Mouse (Mus musculus) lung, postnatal 10 days (tissue): ENCODE results near the gene Ap1b1.
A peak's percentile ranks its signal among the peaks of the same experiment; 100 is the strongest.

ENCODE experiments used
- DNase-seq: peaks from one replicate; pipeline ENCODE4 v3.0.0; 2021

Gene Ap1b1

DNA sequence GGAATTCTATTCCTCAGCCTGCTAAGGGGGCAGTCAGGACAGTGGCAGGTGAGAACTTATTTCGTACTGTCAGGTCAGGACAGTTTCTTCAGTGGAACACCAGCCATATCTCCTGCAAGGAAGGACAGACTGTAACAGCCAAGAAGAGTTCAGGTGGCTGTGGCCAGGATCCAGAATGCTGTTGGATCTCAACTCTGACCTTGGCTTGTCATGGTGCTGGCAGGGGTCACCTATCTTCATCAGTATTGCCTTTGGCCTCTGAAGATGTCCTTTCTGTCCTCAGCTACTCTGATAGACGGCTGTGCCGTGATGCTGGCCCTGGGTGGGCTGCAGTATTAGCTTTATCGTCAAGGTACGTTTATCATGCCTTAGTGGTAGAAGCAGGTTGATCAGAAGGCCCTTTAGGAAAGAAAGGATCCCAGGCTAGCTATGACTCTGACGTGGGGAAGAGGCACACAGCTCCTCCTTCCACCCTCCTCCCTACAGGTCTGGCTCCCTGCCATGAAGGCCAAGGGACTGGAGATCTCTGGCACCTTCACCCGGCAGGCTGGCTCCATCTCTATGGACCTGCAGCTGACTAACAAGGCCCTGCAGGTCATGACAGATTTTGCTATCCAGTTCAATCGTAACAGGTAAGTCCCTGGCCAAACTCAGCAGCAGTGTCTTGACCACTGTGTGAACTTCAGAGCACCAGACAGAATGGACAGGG is 50.7 kb downstream of the Ap1b1 start:
- DNase-seq, result no peak

DNA sequence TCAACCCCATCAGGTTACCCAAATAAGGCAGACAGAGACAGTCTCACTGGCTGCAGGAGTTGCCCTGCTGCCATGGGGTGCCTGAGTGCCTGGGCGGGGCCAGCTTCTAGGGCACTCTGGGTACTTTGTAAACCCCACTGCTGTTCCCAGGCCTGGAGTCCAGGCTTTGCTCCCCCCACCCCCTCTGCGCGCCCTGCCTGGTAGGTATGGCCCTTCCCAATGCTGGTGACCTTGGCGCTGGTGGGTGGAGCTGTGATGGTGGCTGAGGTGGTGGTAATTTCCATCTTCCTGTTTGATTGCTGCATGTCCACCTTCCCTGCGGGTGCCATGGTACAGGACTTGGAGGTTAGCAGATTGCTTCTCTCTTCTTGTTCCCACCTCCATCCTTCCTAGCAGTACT is 54.0 kb downstream of the Ap1b1 start:
- DNase-seq, result no peak

DNA sequence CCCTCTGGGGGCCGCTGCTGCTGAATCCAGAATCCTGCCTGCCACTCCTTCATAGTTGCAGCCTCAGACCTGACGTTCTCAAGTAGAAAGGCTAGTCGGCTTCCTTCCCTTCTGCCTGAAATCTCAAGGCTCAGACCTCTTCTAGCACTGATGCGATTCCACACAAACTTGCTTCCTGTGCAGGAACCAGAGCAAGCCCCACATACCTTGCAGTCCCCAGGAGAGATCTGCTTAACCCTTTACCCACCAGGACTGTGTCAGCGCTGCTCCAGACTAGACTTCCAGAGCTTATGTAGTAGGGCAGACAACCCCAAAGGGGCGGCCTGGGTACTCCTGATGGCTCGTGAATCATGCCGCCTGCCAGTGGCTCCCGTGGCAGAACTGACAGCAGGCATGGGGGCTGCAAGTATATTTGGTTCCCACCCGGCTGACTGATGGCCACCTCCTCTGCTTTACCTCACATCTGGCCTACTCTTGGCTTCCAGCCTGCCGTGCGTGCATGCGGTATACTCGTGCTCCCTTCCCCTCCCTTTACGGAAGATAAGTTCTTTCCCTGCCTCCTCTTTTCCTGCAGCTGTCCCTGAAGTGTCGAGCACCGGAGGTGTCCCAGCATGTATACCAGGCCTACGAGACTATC is 54.6 kb downstream of the Ap1b1 start:
- DNase-seq, result no peak

DNA sequence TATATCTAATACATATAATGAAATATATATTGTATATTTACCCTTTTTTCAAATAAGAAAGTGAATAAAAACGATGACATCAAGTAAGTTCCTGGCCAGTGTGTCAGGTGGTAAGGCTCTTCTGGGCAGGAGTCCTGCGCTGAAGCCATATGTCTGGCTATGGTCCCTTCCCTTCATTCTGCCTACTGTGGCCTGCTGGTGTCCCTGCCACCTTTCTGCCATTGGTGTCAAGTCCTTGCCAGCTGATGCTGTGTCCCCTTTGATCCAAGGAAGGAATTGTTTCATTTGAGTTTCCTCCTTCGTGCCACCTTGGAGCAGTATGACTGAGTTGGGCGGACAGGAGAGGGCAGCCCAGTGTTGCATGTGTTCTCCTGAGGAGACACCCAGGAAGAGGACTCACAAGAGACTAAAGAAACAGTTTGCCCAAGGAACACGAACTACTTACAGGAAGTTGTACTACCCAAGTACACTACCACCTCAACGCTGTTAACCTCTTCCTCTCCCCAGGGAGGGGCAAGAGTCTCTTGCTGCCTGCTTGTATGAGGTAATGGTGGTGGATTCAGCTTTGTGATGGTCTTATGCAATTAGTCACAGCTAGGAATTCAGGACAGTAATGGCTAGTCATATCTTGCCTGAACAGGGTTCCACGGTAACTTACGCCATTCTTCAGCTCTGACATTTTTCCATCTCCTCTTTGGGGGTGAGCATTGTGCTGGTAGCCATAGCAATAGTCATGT is 56.2 kb downstream of the Ap1b1 start:
- DNase-seq, result no peak

DNA sequence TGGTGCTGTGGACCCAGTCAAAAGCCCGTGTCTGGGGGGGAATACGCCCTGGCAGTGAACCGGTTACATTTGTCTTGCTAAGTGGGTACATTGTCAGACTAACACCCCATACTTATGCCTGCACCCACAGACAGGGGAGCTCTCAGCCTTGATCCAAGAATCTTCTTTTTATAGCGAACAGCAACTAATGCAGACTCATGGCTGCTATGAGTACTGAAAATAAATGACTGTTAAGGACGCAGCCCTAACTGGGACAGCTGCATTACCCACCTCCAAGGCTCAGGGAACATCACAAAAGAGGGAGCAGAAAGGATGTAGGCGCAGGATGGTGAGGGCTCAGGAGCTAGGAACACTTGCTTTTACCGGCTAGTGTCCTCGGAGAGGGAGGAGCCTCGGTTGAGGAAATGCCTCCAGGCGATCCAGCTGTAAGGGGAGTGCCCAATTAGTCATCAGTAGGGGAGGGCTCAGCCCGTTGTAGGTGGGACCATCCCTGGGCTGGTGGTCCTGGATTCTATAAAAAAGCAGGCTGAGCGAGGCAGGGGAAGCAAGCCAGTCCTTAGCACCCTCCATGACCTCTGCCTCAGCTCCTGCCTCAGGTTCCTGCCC is 59.8 kb downstream of the Ap1b1 start:
- DNase-seq, result no peak

DNA sequence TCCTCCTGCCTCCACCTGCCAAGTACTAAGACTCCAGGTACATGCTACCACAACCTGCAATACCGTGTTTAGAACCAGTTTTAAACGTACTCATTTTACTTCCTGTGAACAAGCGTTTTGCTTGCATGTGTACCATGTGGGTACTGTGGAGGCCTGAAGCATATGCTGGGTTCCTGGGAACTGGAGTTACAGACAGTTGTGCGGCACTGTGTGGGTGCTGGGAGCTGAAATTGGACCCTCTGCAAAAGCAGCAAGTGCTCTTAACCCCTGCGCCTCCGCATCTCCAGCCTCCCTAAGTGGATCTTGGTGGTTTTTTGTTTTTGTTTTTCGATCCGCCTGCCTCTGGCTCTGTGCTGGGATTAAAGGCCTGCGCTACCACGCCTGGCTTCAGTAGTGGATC is 65.0 kb downstream of the Ap1b1 start:
- no peak for DNase-seq

DNA sequence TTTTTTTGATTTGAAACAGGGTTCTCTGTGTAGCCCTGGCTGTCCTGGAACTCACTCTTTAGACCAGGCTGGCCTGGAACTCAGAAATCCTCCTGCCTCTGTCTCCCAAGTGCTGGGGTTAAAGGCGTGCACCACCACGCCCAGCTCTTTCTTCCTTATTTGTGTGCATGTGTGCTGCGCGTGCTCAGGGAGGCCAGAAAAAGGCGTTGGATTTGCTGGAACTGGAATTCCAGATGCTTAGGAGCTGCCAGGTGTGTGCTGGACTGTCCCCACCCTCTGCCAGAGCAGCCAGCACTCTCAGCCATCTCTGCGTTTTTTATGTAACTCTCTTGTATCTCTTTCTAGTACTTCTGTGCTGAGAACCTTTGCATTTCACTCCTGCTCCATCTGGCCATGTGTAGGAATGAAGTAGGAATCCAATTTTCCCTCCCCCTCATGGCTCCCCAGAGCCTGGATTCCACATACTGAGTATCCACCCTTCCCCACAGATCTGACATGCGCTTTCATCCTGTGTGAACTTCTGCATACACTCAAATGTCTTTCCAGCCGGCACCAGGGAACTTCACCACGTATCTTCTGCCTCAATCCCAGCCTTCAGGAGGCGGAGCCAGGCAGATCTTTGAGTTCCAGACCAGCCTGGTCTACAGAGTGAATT is 65.7 kb downstream of the Ap1b1 start:
- DNase-seq, result no peak

GRCm38 (mm10) chr11:5054151-5054550 is 67.5 kb downstream of the Ap1b1 start:
- DNase-seq, result no peak

- no peak for DNase-seq
These were observed 68.2 kb downstream of the Ap1b1 start for GRCm38 (mm10) chr11:5054874-5055273.

GRCm38 (mm10) chr11:5055945-5056938 is 69.6 kb downstream of the Ap1b1 start:
- DNase-seq, result no peak

- no peak for DNase-seq
These were observed 70.4 kb downstream of the Ap1b1 start for GRCm38 (mm10) chr11:5057064-5057463.

GRCm38 (mm10) chr11:5057541-5057855 is 70.9 kb downstream of the Ap1b1 start:
- no peak for DNase-seq

DNA sequence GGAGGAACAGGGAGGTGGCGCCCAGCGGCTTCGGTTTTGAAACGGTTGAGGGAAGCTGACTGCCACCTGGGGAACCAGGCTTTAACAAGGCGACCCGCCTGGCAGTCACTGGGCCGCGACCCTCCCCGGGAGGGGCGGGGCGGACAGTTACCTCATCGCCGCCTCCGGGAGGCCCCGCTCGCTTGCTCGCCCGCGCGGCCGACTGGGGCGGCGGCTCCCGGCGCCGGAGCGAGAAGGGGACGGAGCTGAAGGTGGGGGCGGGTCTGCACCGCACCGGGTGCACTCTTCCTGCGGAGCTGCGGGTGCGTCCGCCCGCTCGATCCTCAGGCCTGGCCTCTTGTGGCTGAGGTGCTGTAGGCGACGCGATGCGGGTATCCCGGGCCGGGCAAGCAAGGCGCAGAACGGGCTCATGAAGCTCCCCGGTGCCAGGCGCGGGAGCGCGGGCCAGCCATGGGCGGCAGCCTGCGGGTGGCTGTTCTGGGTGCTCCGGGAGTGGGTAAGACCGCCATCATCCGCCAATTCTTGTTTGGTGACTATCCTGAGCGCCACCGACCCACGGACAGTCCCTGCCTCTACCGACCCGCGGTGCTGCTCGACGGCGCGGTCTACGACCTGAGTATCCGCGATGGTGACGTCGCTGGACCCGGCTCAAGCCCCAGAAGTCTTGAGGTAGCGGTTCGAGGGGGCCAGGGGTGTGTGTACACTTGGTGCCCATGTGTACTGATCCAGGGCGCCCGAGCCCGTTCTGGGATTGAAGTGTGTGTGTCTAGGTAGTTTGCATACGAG is 71.4 kb downstream of the Ap1b1 start, which contains the start of gene Rasl10a:
Rasl10a (plus strand) TSS at position 273 of the 786 bp plus-strand sequence.
- peak; percentile 48 for DNase-seq

DNA sequence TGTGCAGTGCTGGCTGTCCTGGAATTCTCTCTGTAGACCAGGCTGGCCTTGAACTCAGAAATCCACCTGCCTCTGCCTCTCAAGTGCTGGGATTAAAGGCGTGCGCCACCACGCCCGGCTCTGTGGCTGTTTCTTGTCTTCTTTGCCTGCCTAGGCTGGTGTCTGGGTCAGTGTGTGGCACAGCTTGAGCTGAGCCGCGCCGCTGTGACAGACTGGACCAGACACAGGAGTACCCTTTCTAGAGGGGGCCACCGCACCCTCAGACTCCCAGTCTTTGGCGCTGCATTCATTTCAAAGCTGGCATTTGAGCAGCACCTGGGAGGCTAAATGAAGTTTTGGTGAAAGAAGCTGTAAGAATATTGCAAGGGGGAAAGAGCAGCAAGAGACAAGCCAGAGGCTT is 72.2 kb downstream of the Ap1b1 start:
- DNase-seq, result no peak

DNA sequence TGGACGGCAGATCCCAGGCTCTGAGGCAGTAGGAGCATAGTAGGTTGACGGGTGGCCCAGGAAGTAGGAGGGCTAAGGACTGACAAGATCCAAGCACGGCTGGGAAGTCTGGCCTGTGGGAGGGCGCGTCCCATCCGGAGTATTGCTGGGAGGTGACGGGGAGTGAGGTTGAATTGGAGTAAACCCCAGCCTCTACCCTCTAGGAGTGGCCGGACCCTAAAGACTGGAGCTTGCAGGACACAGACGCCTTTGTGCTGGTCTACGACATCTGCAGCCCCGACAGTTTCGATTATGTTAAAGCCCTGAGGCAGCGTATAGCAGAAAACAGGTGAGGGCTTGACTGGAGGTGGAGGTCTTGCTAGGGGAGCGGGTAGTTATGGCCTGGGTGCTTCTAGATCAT is 72.6 kb downstream of the Ap1b1 start:
- peak; percentile 28 for DNase-seq

DNA sequence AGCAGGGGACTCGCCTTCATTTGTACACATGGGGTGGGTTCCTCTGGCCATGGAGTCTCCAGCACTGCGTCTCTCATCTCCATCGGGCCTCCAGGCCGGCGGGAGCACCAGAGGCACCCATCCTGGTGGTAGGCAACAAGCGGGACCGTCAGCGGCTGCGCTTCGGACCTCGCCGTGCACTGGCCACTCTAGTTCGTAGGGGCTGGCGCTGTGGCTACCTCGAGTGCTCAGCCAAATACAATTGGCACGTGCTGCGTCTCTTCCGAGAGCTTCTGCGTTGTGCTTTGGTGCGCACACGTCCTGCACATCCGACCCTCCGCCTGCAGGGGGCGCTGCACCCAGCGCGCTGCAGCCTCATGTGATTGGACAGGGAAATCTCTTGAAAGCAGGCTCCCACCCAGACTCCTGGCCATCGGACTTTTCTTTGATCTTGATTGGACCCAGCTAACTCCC is 73.1 kb downstream of the Ap1b1 start:
- peak; percentile 62 for DNase-seq

GRCm38 (mm10) chr11:5060756-5061412 is 74.3 kb downstream of the Ap1b1 start:
- DNase-seq, result no peak

DNA sequence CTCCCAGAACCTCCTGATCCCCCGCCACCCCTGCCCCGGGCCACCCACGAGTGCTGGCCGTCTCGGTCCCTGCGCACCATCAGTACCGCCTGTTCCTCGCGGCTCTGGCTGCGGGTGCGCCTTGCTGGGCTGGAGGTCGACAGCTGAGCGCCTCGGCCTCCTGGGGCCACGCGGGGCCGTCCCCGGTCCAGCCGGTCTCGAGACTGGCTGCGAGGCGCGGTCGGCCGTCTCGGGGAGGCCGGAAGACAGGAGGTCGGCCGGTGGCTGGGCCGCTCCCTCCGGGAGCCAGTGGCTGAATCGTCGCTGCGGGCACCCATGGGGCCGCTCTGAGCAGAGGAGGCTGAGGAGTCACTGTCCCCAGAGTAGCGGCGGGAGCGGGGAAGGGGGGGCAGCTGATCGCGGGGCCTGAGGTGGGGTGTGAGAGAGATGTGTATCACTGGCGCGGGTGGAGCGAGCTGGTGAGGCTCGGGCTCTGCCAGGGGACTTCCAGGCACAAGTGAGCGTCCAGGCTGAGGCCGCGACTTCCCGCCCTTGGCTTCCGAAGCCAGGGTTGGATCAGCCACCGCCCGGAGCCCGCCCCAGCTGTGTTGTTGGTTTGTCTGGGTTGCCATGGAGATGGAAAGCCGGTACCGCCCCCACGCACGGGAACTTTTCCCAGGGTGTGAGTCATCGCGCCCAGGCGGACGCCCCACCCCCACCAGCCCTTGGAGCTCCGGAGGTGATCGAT is 75.0 kb downstream of the Ap1b1 start:
- peak; percentile 97 for DNase-seq

DNA sequence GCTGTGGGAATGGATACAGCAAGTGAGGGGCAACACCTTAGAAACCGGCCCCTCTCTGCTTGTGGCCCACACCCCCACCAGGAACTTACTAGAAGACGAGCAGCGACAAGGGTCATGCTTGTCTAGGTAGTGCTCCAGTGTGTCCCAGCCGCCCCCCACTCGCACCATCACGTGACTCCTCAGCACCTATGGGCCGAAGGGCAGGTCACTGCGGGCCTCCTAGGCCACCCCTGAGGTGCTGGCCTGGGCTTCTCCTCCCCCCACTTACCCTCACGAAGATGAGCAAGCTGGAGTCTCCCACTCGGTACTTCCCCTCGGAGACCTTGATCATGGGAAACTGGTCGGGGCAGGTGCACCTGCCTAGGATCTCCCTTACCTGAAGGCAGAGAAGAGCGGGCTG is 75.7 kb downstream of the Ap1b1 start:
- no peak for DNase-seq
